Mouse (Mus musculus) brain, embryonic 14.5 days (tissue): ENCODE data around the gene Muc20.

Experiments used
- CTCF ChIP-seq: fragments of 200-500 bp; IDR thresholded peaks from 2 replicates; pipeline ENCODE4 v1.5.1; 2012; ENCODE audit warnings: inconsistent platforms, mild to moderate bottlenecking, moderate library complexity, borderline replicate concordance; ENCODE audit not compliant: insufficient read depth, insufficient read length; ENCODE audit errors: extremely low read depth
- POLR2A ChIP-seq: fragments of 200-500 bp; IDR thresholded peaks from 2 replicates; pipeline ENCODE4 v1.6.1; 2012; ENCODE audit warnings: mild to moderate bottlenecking, inconsistent platforms, borderline replicate concordance; ENCODE audit not compliant: poor library complexity, insufficient read depth, insufficient read length, severe bottlenecking; ENCODE audit errors: extremely low read depth

DNA sequence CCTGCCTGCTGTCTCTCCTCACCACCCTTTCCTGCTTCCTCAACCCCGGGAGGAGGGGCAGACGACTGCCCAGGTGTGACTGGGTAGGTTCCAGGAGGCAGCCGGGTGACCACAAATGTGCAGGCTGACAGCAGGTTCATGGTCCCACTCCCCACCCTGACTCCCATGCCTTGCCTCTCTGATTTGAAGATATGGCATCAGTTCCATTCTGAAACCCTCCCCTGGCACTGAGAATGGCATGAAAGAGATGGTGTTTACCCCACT lies at the start of gene Muc20:
- TF ChIP-seq CTCF (no peak), POLR2A (no peak)
